Mouse (Mus musculus) heart, postnatal 0 days (tissue): ENCODE data around the gene Ly6g6e. TPM values are rescaled to one million over a fixed set of nuclear protein-coding genes. Genes with fewer than 3 reads are reported as not detected.

Source experiments
- ATAC-seq: fragments of 200-750 bp; cut with Nextera tagmentation; 2 replicates; pipeline ENCODE4 v1.8.0; 2017; ENCODE audit warnings: low read depth, moderate number of reproducible peaks, moderate library complexity; ENCODE audit not compliant: insufficient read depth
- DNase-seq: peaks from one replicate; pipeline ENCODE4 v3.0.0-alpha.2; 2016; ENCODE audit warnings: low spot score
- H3K27ac ChIP-seq: fragments of 300-500 bp; sonication (generic); 2 replicates; pipeline ENCODE4 v1.5.1; 2014; ENCODE audit warnings: low read depth, mild to moderate bottlenecking
- H3K27me3 ChIP-seq: fragments of 300-500 bp; sonication (generic); 2 replicates; pipeline ENCODE4 v1.6.1; 2014; ENCODE audit warnings: low read length, mixed read lengths; ENCODE audit not compliant: control insufficient read depth, insufficient read depth
- H3K36me3 ChIP-seq: fragments of 300-500 bp; sonication (generic); replicated peaks from 2 replicates; pipeline ENCODE4 v1.6.1; 2014; ENCODE audit warnings: low read length, mixed read lengths; ENCODE audit not compliant: control insufficient read depth, insufficient read depth
- H3K4me1 ChIP-seq: fragments of 300-500 bp; sonication (generic); 2 replicates; pipeline ENCODE4 v1.6.1; 2014; ENCODE audit warnings: antibody characterized with exemption; ENCODE audit not compliant: control insufficient read depth, insufficient read depth
- H3K4me2 ChIP-seq: fragments of 300-500 bp; sonication (generic); 2 replicates; pipeline ENCODE4 v1.6.1; 2014; ENCODE audit warnings: low read depth, mild to moderate bottlenecking, low read length, moderate library complexity
- H3K4me3 ChIP-seq: fragments of 300-500 bp; sonication (generic); 2 replicates; pipeline ENCODE4 v1.5.1; 2014; ENCODE audit warnings: low read depth, low read length
- H3K9ac ChIP-seq: fragments of 300-500 bp; sonication (generic); replicated peaks from 2 replicates; pipeline ENCODE4 v1.6.1; 2014; ENCODE audit warnings: low read depth, low read length, mixed read lengths
- H3K9me3 ChIP-seq: fragments of 300-500 bp; sonication (generic); replicated peaks from 2 replicates; pipeline ENCODE4 v1.6.1; 2016; ENCODE audit warnings: low read length; ENCODE audit not compliant: control insufficient read depth
- CTCF ChIP-seq: IDR thresholded peaks from 2 replicates; pipeline ENCODE4 v1.5.1; 2016; ENCODE audit warnings: antibody characterized with exemption, control low read depth, low read depth
- EP300 ChIP-seq: IDR thresholded peaks from 2 replicates; pipeline ENCODE4 v1.6.1; 2016; ENCODE audit warnings: antibody characterized with exemption, low read depth
- WGBS: fragments of 180-500 bp; shearing (Covaris S2); extraction: QIAGEN DNeasy Blood & Tissue Kit; methylation state at CpG from one replicate; pipeline ENCODE4 v1.1.7; 2014; 5-methylcytosine and 5-hydroxymethylcytosine counted together
- polyA plus RNA-seq: library from polyadenylated mRNA; unstranded; fragments of >200 nt; fragmentation: Nextera tagmentation; extraction: Ambion mirVana; gene quantifications from 2 replicates; pipeline ENCODE4 v1.2.1, GENCODE M21; 2015
- total RNA-seq: library from RNA; depleted of rRNA; stranded (reverse); fragments of >200 nt; gene quantifications from 2 replicates; pipeline ENCODE4 v1.2.3, GENCODE M21; 2014; ENCODE audit warnings: low replicate concordance; rRNA removed

Ly6g6e gene
- total RNA-seq (1.6 TPM in 1 of 2 replicates, not detected in the other), polyA plus RNA-seq (0.22 and 0.32 TPM in 2 replicates)

GRCm38 (mm10) chr17:35076507-35077176, at the start of gene Ly6g6e:
TSS of gene Ly6g6e (plus strand) at chr17:35076902.
- Histone ChIP-seq H3K4me3 (peak within 1 kb of the TSS; percentile 36), H3K27ac (no peak within 1 kb of the TSS), H3K9me3 (no peaks in the 10 kb centered on the region), H3K4me1 (peaks cover 15% of the 10 kb centered on the region; the same call in 1 of the 2 replicates), H3K4me2 (peak within 1 kb of the TSS; percentile 58), H3K36me3 (no peaks in the 10 kb centered on the region), H3K27me3 (no peaks in the 10 kb centered on the region; the same call in 1 of the 2 replicates), H3K9ac (peak within 1 kb of the TSS; percentile 51)
- TF ChIP-seq EP300 = no peak
- no peak for TF ChIP-seq CTCF
- ATAC-seq (no peak), DNase-seq (no peak)
- WGBS = 50% methylated on average over 10 of the region's 10 CpGs

GRCm38 (mm10) chr17:35027277-35028068, 49.2 kb upstream of the Ly6g6e start, which contains the start of gene Sapcd1:
TSS of gene Sapcd1 (minus strand) at chr17:35028016.
- 42% methylated on average over 13 of the region's 13 CpGs for WGBS
- H3K27ac ChIP-seq = no peak within 1 kb of the TSS
- H3K27me3 ChIP-seq = 0 out of 2 replicates have a peak, but pooled peaks cover 3% of the 10 kb centered on the region
- no peaks in the 10 kb centered on the region for H3K36me3 ChIP-seq
- no peak within 1 kb of the TSS for H3K4me3 ChIP-seq
- no peaks in the 10 kb centered on the region for H3K9me3 ChIP-seq
- no peak for TF ChIP-seq CTCF
- no peak for TF ChIP-seq EP300
- H3K4me1 ChIP-seq = no peaks in the 10 kb centered on the region
- DNase-seq (no peak), ATAC-seq (no peak; the same call in 1 of the 2 replicates)
- no peak within 1 kb of the TSS for H3K9ac ChIP-seq
- no peak within 1 kb of the TSS for H3K4me2 ChIP-seq

DNA sequence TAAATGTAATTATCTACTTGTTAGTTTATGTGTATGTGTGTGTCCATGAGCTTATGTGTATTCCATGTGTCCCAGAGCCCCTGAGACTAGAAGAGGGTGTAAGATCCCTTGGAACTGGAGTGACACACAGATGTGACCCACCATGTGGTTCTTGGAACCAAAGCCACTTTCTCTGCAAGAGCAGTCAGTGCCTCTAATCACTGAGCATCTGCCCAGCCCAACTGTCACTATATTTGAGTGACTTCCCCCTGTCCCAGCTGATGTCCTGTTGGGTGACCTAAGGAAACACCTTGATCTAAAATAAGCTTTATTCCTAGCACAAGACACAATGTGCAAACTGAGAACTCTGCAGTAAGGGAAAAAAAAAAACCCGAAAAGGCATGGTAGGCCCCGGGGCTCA, 48.4 kb upstream of the Ly6g6e start:
- no peak for TF ChIP-seq CTCF
- TF ChIP-seq EP300 = no peak
- H3K27ac ChIP-seq = no peak overlapping the region
- H3K27me3 ChIP-seq = 0 out of 2 replicates have a peak, but pooled peaks cover 3% of the 10 kb centered on the region
- 62% methylated on average over 2 of the region's 2 CpGs for WGBS
- H3K4me2 ChIP-seq = no peak overlapping the region
- no peak overlapping the region for H3K9ac ChIP-seq
- DNase-seq = no peak
- H3K36me3 ChIP-seq = no peaks in the 10 kb centered on the region
- H3K4me1 ChIP-seq = no peaks in the 10 kb centered on the region
- no peak overlapping the region for H3K4me3 ChIP-seq
- no peak for ATAC-seq
- no peaks in the 10 kb centered on the region for H3K9me3 ChIP-seq

GRCm38 (mm10) chr17:35029691-35030532, 46.8 kb upstream of the Ly6g6e start:
- Histone ChIP-seq H3K9me3 (no peaks in the 10 kb centered on the region), H3K27ac (no peak overlapping the region), H3K4me1 (no peaks in the 10 kb centered on the region), H3K4me3 (no peak overlapping the region), H3K4me2 (peak overlapping the region; percentile 14; the same call in 1 of the 2 replicates), H3K36me3 (no peaks in the 10 kb centered on the region), H3K9ac (no peak overlapping the region), H3K27me3 (0 out of 2 replicates have a peak, but pooled peaks cover 3% of the 10 kb centered on the region)
- 44% methylated on average over 19 of the region's 19 CpGs for WGBS
- DNase-seq = no peak
- ATAC-seq = no peak
- TF ChIP-seq CTCF = peak; percentile 56
- TF ChIP-seq EP300 = no peak

DNA sequence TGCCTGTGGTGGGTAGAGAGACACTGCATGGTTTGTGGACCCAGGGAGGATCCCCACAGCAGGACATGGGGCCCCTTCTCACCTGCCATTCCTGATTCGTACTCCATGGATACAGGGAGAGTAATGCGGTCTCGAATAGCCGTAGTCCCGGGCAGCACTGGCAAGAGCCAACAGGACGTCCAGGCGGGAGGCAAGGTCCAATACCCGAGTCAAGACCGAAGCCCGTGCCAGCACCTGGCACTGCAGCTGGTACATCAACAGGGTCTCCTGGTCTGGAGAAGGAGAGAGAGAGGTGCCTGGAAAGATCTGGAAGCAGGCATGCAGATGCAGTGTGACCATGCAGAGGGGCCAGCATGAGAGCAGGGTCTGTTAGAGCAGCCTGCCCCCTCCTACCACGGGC, 45.4 kb upstream of the Ly6g6e start:
- Histone ChIP-seq H3K4me3 (no peak overlapping the region), H3K4me2 (no peak overlapping the region), H3K9ac (no peak overlapping the region), H3K27ac (no peak overlapping the region), H3K9me3 (no peaks in the 10 kb centered on the region), H3K27me3 (no peaks in the 10 kb centered on the region), H3K36me3 (no peaks in the 10 kb centered on the region), H3K4me1 (no peaks in the 10 kb centered on the region)
- TF ChIP-seq EP300 = no peak
- no peak for TF ChIP-seq CTCF
- DNase-seq (no peak), ATAC-seq (no peak)
- WGBS = 90% methylated on average over 11 of the region's 11 CpGs
